Mouse (Mus musculus): ENCODE measurements around the gene Zfp664.
A peak's percentile ranks its signal among the peaks of the same experiment; 100 is the strongest.

Zfp664 gene

DNA sequence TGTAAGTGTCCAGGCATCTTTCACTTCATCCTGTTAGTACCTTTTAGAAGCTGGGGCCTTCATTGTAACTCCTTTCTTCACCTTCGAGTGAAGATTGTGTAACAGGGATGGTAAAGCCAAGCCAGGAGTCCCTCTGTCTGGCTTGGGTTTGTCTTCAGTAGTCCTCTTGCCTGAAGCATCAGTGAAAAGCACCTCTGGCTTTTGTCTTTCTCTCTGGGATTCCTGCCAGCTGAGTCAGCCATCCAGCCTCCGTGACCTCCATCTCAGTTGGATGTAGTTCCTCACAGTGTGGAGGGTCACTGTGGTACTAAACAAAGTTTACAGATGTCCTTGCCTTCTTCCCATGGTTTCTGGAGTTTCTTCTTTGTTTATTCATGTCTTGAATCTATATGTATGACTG, 9.5 kb downstream of the Zfp664 start:
- peak; percentile 23 for DNase-seq (ENCODE audit: low spot score)

DNA sequence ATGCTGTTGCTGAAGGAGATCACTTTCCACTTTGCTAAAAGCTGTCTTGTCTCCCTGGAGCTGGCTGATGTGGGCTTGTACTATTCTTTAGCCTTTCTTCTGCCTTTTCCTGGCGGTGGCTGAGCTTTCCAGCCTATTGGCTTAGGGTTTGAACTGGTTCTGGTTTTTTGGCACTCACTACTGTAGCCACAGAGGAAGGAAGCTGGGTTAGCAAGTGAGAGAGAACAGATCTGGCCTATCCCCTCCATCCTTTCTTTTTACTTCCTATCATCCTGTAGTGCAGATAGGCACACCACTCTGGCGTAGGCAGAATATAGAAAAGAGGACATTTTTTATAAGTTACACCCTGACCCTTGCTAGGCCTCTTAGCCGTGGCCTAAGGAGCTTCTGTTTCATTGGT, 10.6 kb downstream of the Zfp664 start:
- DNase-seq (ENCODE audit: low spot score): no peak

DNA sequence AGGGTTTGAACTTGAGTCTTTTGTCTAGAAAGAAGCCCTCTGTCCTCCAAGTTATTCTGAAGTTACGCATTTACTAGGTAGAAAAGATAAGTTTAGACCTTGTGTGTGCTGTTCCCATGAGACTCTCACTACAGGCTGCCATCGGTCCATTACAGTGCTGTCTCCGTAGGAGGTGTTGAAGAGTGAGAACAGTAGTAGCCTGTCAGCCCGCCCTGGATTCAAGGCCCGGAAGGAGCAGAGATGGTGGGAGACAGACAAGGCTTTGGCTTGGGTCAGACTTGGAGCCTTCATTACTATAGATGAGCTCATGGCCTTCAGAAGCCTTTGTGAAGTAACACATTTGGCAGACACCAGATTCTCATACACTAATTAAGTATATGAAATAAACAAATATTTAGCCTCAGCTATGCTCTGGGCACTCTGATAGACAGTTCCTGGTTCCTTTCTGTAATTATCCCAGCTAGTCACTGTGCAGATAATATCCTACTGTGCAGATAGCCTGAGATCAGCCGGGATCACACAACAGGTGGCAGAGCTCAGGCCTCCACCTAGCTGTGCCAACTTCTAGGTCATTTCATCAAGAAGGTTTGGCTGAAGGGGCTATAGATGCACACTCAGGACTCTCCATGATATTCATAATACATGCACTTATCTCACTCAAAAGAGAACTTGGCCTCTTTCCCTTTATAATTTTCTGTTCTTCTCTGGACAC, 11.6 kb downstream of the Zfp664 start:
- DNase-seq (ENCODE audit: low spot score): no peak

DNA sequence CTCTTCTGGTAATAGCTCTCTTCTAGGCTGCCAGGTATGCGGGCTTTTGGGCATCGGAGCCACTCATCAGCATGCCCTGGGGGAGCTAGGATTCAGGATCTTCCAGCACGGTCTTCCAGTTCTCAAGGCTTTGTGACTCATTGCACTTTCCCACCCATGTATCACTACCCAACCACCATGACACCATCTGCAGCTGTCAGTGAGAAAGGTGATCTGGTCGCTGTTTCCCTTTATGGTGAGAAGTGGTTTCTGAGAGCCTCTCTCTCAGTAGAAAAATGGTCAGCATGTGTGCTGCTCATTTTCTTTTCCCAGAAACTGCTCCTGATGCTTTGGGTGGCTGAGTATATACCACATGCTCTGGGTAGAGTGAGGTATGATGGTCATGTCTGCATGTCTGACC, 16.8 kb downstream of the Zfp664 start:
- no peak for DNase-seq (ENCODE audit: low spot score)

DNA sequence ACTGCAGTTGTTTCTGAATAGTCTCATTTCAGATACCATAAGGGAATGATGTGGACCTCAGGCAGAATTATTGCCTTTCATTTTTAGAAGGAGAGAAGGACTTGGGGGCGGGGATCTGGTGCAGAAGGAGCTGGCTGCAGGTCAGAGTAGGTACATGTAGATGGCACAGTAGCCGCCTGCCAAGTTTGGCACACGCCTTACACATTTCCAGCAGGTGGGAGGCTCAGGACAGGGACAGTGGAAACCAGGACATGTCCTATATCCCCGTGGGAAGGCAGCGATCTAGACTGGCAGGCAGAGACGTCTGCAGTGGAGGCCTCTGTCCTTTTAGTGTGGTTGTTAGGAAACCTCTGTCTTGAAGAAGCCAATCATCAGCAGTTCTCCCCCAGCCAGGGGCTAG, 17.3 kb downstream of the Zfp664 start:
- no peak for DNase-seq (ENCODE audit: low spot score)

DNA sequence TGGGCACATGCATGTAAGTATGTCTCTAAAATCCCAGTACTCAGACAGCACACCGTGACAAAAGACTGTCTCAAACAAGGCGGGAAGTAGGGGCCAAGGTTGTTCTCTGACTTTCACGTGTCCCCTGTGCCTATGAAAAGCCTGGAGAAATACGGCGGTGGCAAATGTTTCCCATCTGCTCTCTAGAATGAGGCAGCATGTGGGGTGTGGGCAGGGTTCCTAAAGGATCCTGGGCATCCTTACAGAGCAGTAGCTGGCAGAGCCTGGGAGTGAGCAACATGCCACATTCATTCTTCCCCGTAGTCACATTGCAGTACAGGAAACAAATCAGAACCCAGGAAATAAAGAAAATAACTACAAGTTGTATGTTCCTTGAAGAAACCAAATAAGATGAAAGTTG, 21.4 kb downstream of the Zfp664 start:
- no peak for DNase-seq (ENCODE audit: low spot score)

DNA sequence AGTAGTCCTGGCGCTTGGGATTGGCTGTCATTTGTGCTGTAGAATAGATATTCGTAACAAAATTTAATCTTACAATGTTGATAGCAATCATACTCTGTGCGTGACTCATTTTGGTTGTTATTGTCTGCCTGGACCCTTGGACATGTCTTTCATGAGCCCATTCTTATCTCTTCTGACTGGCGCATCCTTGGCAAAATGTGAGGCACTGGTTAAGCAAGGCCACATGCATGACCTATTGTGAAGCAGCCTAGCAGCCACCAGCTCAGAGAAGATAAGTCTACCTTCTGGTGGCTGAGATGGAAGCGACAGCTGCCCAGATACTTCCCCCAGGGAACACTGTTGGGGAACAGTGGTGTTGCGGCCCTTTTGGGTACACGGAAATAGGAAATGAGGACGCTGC, 26.2 kb downstream of the Zfp664 start:
- no peak for DNase-seq (ENCODE audit: low spot score)

DNA sequence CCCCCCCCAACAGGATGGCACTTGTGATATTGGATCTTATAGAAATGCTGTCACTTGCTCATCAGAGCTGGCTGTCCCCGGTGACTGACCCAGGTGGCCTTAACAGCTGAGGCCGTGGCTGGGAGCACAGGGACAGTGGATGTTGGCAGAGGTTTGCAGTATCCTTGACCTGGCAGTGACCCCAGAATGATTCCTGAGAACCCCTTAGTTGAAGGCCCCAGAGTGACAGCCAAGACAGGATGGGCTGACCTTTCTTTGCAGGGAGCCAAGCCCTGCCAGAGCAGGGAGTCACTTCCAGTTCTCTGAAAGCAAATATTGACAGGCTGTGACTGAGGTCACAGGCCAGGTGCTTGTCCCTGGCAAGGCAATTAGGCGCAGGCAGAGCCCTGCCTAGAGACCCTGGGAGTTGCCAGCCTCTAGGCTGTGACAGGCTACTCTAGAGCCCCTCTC, 29.5 kb downstream of the Zfp664 start:
- peak; percentile 41 for DNase-seq (ENCODE audit: low spot score)

DNA sequence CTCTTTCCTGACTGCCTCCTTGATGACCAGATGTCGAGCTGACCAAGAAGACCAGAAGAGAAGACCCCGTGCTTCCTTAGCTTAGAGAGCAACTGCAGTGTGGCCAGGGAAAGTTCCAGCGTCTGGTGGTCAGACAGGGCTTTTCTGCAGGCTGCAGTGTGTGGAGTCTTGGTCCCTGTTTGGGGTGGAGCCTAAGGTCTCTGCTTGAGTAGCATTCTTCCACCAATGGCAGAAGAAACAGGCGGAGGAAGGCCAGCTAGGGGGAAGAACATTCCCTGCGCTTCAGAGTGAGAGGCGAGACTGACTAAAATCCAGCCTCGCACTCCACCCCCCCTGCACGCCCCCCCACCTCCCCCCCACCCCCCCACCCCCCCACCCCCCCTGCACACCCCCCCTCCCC, 33.6 kb downstream of the Zfp664 start:
- DNase-seq (ENCODE audit: low spot score): no peak

DNA sequence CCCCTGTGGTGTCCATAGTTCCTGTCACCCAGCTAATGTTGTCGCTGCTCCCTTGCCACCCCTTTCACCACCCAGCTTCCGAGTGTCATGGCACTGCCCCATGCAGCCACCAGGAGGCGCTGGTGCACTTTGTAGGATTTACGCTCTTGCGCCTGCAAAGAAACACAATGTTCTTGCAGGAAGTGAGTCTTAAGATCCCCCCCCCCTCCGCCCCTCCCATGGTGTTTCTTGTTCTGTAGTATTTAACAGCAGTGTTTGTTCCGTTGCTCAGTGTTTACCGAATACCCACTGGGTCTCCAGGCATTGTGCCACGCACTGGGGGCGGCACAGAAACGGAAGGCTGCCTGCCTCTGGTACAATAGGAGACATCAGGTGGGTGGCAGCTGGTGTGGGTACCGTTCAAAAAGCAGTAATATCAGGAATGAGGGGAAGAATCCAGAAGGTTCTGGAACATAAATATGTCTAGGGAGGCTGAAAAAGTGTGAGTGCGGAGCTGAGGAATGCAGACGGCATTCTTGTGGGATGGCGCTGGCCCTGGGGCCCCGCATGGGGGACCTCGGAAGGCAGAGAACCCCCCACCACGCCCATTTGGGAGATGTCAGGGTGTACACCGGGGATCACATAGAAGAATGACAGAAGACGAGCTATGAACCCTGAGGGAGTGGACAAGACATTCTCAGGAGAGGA, 37.6 kb downstream of the Zfp664 start:
- DNase-seq (ENCODE audit: low spot score): peak; percentile 89

DNA sequence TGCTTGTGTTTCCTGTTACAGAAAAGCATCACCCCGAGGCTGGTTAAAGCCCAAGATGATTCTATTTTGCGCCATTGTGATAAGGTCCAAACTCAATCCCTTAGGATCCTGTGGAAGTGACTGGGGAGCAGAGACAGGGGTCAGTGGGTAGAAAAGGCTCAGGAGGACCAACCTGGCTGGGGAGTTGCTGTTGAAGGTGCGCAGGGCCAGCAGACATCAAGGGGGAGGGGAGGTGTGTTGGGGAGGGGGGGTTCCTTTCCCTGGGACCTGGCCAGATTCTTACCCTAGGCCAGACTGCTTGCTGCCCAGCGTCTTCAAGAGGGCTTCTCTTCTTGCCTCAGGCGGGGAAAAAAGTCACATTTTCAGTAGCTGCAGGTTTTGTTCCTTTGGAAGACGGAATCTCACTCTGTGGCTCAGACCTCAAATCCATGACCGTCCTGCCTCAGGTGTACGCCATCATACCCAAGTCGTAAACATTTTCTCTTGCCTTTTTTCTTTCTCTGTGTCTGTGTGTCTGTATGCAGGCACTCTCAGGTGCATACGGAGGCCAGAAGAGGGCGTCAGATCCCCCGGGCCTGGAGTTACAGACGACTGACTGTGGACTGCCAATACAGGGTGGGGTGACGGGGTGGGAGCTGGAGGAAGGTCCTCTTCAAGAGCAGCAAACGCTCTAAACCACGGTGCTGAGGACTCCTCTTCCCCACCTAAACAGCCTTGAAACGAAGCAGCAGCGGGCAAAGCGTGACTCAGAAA, 38.4 kb downstream of the Zfp664 start:
- no peak for DNase-seq (ENCODE audit: low spot score)

DNA sequence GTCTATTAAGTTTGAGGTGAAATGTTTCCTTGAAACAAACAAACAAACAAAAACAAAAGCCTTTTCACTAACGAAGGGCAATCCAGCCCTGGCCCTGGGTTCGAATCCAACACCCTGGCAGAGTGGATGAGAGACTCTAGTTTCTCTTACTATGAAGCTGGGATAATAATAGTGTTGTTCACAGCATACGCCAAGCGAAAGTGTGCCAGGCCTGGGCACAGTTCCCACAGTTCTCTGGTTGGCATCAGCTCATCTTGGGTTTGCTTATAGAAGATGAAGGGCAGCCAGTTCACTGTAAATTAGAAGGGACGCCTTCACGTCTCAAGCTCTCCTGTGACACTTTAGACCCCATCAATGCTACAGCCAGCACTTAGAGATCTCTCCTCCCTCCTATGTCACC, 39.2 kb downstream of the Zfp664 start:
- no peak for DNase-seq (ENCODE audit: low spot score)

DNA sequence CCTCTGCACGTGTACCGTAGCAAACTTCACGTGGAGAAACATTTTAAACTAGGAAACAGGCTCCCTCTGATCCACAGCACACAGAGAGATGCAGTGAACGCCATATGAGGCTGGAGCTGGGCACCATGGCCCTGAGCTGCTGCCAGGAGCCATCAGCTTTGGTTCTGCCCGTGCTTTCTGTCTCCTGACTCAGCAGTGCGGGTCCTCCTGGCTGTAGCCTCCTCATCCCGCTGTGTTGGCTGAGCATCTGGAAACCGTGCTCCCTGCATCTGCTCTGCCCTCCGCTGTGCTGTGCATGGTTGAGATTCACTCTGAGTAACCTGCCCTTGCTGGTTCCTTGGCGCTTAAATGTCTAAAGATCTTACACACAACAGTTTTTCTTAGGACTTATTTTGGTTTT, 39.7 kb downstream of the Zfp664 start:
- DNase-seq (ENCODE audit: low spot score): no peak

DNA sequence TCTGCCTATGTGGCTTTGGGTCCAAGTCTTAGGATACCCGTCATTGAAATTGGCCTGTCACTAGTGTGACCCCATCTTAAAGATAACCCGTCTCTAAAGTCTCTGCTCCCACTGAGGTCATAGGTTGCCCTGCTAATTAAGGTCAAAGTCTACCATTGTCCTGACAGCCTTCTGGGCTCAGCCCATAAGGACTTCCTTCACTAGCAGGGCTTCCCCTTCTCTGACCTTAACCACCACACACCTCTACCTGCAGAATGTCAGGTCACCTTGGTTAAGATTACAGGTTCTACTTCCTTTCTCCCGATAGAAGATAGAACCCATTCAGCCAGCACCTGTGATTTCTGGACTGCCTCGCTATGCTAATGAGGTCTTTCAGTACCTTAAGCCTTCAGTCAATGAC, 41.4 kb downstream of the Zfp664 start:
- no peak for DNase-seq (ENCODE audit: low spot score)

DNA sequence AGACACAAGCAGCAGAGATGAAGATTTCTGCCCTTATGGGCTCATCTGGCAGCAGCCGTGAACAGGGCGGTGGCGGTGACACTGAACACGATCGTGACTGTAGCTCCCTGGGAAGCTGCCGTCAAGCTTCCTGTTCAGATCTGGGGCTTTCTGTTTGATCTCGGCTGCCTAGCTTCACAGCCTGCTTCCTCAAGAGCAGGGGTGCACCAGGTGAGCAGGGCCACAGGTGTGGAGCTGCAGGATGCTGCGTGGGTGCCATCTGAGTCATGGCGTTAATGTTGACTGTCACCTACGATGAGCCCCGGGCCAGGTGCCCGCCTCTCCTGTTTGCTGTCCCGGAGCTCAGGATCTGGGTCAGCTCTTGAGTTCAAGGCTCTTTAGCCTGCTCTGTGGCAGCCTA, 44.4 kb downstream of the Zfp664 start:
- no peak for DNase-seq (ENCODE audit: low spot score)

DNA sequence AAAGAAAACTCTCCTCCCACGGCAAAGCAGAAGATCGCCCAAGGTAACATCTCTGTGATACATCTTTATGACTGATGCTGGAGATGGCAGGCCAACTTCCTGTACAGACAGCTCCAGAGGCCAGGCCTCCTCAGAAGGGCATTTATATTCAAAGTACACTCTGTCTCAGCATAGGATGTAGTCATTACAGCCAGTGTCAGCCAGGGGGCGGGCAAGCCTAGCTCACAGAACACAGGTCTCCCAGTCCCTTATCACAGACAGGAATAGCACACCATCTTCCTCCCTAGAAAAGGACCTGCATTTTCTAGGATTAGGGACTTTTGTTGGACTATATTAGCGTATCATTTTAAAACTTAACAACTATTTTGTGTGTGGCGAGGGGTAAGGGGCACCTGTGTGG, 46.4 kb downstream of the Zfp664 start:
- peak; percentile 86 for DNase-seq (ENCODE audit: low spot score)

DNA sequence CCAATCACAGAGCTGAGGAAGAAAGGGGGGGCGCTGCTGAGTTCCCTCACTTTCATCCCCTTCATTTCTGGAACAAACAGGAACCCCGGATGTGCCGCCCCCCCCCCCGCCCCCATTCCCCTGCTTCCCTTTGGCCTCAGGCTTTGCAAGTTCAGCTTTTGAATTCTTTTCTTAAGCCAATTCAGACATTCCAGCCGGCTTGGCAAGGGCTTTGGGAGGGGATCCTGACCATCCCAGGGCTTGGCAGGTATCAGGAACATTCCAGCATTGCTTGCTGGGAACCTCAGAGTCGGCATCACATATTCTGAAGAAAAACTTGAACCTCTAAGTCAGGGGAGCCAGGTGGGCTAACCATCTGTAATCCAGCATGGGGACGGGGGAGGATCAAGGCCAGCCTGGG, 49.8 kb downstream of the Zfp664 start:
- no peak for DNase-seq (ENCODE audit: low spot score)

DNA sequence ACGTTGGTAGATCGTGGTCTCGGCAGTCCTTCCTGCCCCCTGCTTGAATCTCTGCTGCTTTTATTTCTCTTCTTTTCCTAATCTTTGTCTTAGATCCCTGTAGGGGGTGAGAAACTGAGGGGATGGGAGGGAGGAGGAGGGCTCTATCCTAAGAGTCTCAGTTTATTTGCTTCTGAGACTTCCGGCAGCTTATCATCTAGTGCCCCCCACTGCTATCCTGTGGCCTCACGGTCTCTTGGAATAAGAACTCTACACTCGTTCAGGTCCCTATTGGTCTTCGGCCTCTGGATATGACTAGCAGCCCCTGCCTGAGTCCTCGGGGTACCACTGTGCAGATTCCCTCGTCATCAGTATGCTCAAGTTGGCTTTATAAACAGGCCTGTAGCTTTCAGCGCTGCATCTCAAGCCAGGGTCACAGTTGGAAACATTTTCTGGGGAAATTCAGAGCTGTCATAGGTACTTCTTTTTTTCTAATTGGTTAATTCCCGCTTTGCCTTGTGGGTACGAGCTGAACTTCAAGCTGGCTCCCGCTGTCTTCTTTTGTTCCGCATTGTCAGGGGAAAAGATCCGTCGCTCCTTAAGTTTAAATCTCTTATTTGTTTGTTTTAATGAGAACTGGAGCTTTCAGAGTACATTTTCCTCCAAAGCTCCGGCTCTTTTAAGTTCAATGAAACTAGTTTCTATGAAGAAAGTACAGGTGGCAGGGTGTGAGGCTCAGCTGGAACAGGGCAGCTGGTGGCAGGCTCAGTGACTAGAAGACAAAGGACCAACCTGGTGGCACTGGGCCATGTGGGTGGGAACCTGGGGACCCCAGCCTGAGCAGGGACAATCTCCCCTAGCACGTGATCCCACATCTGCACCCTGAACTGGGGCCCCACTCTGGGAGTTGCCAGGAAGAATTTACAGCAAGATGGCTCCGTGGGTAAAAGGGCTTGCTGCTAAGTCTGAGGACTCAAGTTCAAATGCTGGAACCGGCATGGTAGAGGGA, 50.7 kb downstream of the Zfp664 start:
- no peak for DNase-seq (ENCODE audit: low spot score)

DNA sequence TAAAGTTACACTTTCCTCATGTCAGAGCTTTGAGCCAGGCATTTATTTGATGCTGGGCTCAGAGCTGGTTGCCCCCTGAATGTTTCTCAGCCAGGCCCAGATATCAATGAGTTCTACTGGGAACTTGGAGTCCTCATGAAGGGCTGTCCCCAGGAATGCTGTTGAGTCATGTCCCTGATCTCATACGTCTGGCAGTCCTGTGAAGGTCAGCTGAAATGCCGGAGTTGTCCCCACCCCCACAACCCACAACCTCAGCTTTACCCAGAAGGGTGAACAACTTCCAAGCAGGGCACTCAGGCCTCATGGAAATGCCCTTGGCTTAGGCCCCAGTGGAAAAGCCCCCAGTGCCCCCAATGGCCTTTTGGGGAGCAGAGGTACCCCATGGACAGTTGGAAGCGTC, 57.3 kb downstream of the Zfp664 start:
- no peak for DNase-seq (ENCODE audit: low spot score)

DNA sequence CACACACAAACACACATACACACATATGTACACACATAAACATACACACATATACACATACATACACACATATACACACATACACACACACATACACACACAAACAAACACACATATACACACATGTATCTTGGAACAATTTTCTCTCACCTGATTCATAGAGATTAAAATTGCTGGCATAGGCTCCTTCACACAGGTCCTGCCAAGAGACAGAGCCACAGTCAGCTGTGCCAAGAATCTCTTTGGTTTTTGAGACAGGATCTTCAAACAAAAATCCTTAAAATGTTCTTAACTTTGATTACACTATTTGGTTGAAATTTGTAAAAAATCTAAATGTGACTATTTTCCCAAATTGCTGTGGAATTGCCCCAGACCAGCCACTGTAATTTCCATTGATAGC, 58.9 kb downstream of the Zfp664 start:
- no peak for DNase-seq (ENCODE audit: low spot score)

DNA sequence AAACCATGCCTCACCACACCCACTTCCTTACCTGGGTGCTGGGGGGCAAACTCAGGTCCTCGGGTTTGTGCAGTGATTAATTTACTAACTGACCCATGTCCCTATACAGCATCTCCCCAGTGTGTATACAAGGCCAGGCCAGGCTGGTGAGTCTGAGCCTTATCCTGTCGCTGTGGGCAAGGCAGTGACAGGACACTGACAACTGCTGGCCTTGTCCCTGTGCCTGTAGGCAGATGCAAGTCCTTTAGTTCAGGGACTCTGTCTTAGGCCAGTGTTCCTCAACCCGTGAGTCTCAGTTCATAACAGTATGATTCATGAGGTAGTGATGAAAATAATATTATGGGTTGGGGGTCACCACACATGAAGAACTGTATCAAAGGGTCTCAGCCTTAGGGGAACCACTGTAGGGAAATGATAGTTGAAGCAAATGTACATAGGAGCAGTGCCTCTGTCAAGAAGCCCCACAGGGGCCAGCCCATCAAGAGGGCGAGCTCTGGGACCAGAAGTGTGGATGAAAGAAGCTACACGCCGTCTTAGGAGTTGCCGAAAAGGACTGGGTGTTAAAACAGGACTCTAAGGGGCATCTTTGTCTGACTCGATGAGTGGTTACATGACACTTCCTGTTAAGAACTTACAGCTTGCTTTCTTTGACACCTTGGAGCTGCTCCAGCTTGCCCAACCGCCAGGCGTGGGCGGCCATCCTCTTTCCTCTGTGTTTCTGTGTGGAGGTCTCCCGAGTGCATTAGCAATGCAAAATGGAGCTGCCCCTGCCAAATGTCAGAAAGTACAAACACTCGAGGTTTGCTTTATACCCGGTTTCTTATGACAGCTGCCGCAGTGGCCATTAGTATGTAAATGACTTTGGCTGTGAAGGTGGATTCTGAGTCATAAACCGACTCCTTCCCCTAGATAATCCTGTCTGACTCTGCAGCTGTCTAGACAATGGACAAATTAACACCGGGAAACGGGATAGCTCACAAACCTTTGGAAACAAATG, 60.2 kb downstream of the Zfp664 start:
- peak; percentile 31 for DNase-seq (ENCODE audit: low spot score)

All from lung, postnatal 25 days (tissue).